In genomic region chr1:193698603-193699266, GRCm38 (mm10) we compare ENCODE assay signal across 9 mouse cellular contexts.
A peak's percentile ranks its signal among the peaks of the same experiment; 100 is the strongest.
DNase-seq lines count a peak whose midpoint lies in the region; ATAC-seq and TF ChIP-seq lines count a peak whose summit lies in the region.
"Had no signal": no experiment of that assay in that cellular context is flagged by ENCODE, and none has a peak within 500 bp of the region (broad histone marks: within the 10 kb centered on the region; RNA-seq: fewer than 3 reads in every experiment).

No protein-coding gene starts in this region.

- TF ChIP-seq EP300 in liver, postnatal 0 days (IDR thresholded peaks at IDR 0.05; ENCODE audit: low read depth) = no peak

- H3K4me2 ChIP-seq in liver, postnatal 0 days (ENCODE audit: low read depth, low read length) = no peak overlapping the region
- H3K4me2 ChIP-seq: embryonic facial prominence, embryonic 13.5 days had no signal

- ATAC-seq in erythroid progenitor cell, adult 5-6 weeks (replicated peaks; ENCODE audit: low FRiP score, poor library complexity, severe bottlenecking) = peak; percentile 75
- ATAC-seq in liver, postnatal 0 days = peak; percentile 57; the same call in 1 of the 2 replicates

- WGBS in liver, postnatal 0 days (ENCODE audit: insufficient replicate concordance) = 12% methylated on average over 7 of the region's 7 CpGs
- WGBS in olfactory bulb, adult 2 months = 25% methylated on average over 7 of the region's 7 CpGs

- DNase-seq in brain, embryonic 14.5 days (ENCODE audit: low read depth) = peak; percentile 93
- peak; percentile 10 for DNase-seq in heart, postnatal 25 days (ENCODE audit: low spot score)
- peak; percentile 91 for DNase-seq in kidney, postnatal 4 days
- DNase-seq in liver, postnatal 0 days = peak; percentile 71
- peak; percentile 39 for DNase-seq in thymus, postnatal 25 days

- intact Hi-C loops in heart, postnatal 25 days (cut with DNase I) = loop anchor here (5.0 kb wide), 1 partner anchor 524 kb away; no protein-coding TSS in a partner anchor

- H3K9me3 ChIP-seq in E14TG2a.4 (ENCODE audit: low read length) = peaks cover 8% of the 10 kb centered on the region
- no peaks in the 10 kb centered on the region for H3K9me3 ChIP-seq in liver, postnatal 0 days (ENCODE audit: low read length)
- H3K9me3 ChIP-seq: embryonic facial prominence, embryonic 13.5 days had no signal

- no peak overlapping the region for H3K4me3 ChIP-seq in E14TG2a.4 (replicated peaks; ENCODE audit: low read length)
- H3K4me3 ChIP-seq in liver, postnatal 0 days (ENCODE audit: low read depth, low read length) = no peak overlapping the region
- no peak overlapping the region for H3K4me3 ChIP-seq in olfactory bulb, adult 2 months (ENCODE audit: insufficient read depth, low read depth, low read length)
- H3K4me3 ChIP-seq: embryonic facial prominence, embryonic 13.5 days had no signal

- H3K27ac ChIP-seq in liver, postnatal 0 days (ENCODE audit: low read depth) = no peak overlapping the region
- no peak overlapping the region for H3K27ac ChIP-seq in olfactory bulb, adult 2 months (ENCODE audit: insufficient read depth, low read depth, low read length)
- H3K27ac ChIP-seq: embryonic facial prominence, embryonic 13.5 days had no signal

- peaks cover 7% of the 10 kb centered on the region for H3K4me1 ChIP-seq in E14TG2a.4 (replicated peaks; ENCODE audit: low read depth, low read length)
- no peaks in the 10 kb centered on the region for H3K4me1 ChIP-seq in liver, postnatal 0 days (ENCODE audit: insufficient read depth)
- H3K4me1 ChIP-seq in olfactory bulb, adult 2 months (ENCODE audit: control insufficient read depth, insufficient read depth, low read length) = peaks cover 4% of the 10 kb centered on the region

- H3K9ac ChIP-seq in liver, postnatal 0 days (replicated peaks) = no peak overlapping the region
- H3K9ac ChIP-seq: embryonic facial prominence, embryonic 13.5 days had no signal

- no peak for TF ChIP-seq POLR2A in brain, embryonic 14.5 days (IDR thresholded peaks at IDR 0.05; ENCODE audit: borderline replicate concordance, extremely low read depth, insufficient read depth, insufficient read length, poor library complexity, severe bottlenecking)
- no peak for TF ChIP-seq POLR2A in olfactory bulb, adult 2 months (IDR thresholded peaks at IDR 0.05; ENCODE audit: insufficient read depth, low read depth, low read length)

- H3K27me3 ChIP-seq in E14TG2a.4 (ENCODE audit: insufficient read depth, low read length) = 0 out of 2 replicates have a peak, but pooled peaks cover 7% of the 10 kb centered on the region
- H3K27me3 ChIP-seq in liver, postnatal 0 days (ENCODE audit: insufficient read depth, low read length) = 0 out of 2 replicates have a peak, but pooled peaks cover 5% of the 10 kb centered on the region
- H3K27me3 ChIP-seq: embryonic facial prominence, embryonic 13.5 days had no signal

- H3K36me3 ChIP-seq in E14TG2a.4 (ENCODE audit: insufficient read depth, low read length) = no peaks in the 10 kb centered on the region
- no peaks in the 10 kb centered on the region for H3K36me3 ChIP-seq in liver, postnatal 0 days (replicated peaks; ENCODE audit: insufficient read depth, low read length)
- H3K36me3 ChIP-seq: embryonic facial prominence, embryonic 13.5 days had no signal

- TF ChIP-seq CTCF in E14TG2a.4 (conservative IDR thresholded peaks at IDR 0.05; ENCODE audit: low read length) = peak; percentile 86
- TF ChIP-seq CTCF in brain, embryonic 14.5 days (IDR thresholded peaks at IDR 0.05; ENCODE audit: borderline replicate concordance, extremely low read depth, insufficient read depth, insufficient read length) = peak; percentile 99
- peak; percentile 91 for TF ChIP-seq CTCF in liver, postnatal 0 days (IDR thresholded peaks at IDR 0.05; ENCODE audit: low read depth)
- peak; percentile 85 for TF ChIP-seq CTCF in olfactory bulb, adult 2 months (IDR thresholded peaks at IDR 0.05; ENCODE audit: insufficient read depth, low read depth, low read length)

Comparison
In these comparisons a context has a peak if more than half of its experiments do, and no peak if none do; other contexts are left out.
1. DNase-seq: peak in every context shown above with its lines; median percentile 93 in brain, embryonic 14.5 days; 91 in kidney, postnatal 4 days; 71 in liver, postnatal 0 days; 39 in thymus, postnatal 25 days; 10 in heart, postnatal 25 days.